Mouse (Mus musculus) stomach, embryonic 14.5 days (tissue): ENCODE data around the gene Tusc2. TPM values are rescaled to one million over a fixed set of nuclear protein-coding genes. Genes with fewer than 3 reads are reported as not detected.

ENCODE experiments used
- ATAC-seq: fragments of 200-750 bp; cut with Nextera tagmentation; 2 replicates; pipeline ENCODE4 v1.8.0; 2017; ENCODE audit warnings: low read depth, moderate TSS enrichment; ENCODE audit not compliant: insufficient number of reproducible peaks, insufficient read depth, low FRiP score
- H3K27ac ChIP-seq: fragments of 300-500 bp; sonication (generic); 2 replicates; pipeline ENCODE4 v1.5.1; 2014; ENCODE audit warnings: mild to moderate bottlenecking, low read length, moderate library complexity, mixed read lengths
- H3K27me3 ChIP-seq: fragments of 300-500 bp; sonication (generic); 2 replicates; pipeline ENCODE4 v1.6.1; 2014; ENCODE audit warnings: low read length, control low read depth, mixed read lengths; ENCODE audit not compliant: control insufficient read depth, insufficient read depth
- H3K36me3 ChIP-seq: fragments of 300-500 bp; sonication (generic); 2 replicates; pipeline ENCODE4 v1.6.1; 2014; ENCODE audit warnings: mild to moderate bottlenecking, control low read depth, low read length, moderate library complexity, mixed read lengths; ENCODE audit not compliant: control insufficient read depth, insufficient read depth
- H3K4me1 ChIP-seq: fragments of 300-500 bp; sonication (generic); 2 replicates; pipeline ENCODE4 v1.6.1; 2014; ENCODE audit warnings: low read length, control low read depth, mixed read lengths; ENCODE audit not compliant: control insufficient read depth, insufficient read depth
- H3K4me2 ChIP-seq: fragments of 300-500 bp; sonication (generic); replicated peaks from 2 replicates; pipeline ENCODE4 v1.6.1; 2014; ENCODE audit warnings: low read depth, low read length, control low read depth
- H3K4me3 ChIP-seq: fragments of 300-500 bp; sonication (generic); 2 replicates; pipeline ENCODE4 v1.5.1; 2014; ENCODE audit warnings: low read depth, low read length, control low read depth
- H3K9ac ChIP-seq: fragments of 300-500 bp; sonication (generic); replicated peaks from 2 replicates; pipeline ENCODE4 v1.6.1; 2014; ENCODE audit warnings: low read depth, mild to moderate bottlenecking, control low read depth, low read length, moderate library complexity, mixed read lengths
- H3K9me3 ChIP-seq: fragments of 300-500 bp; sonication (generic); 2 replicates; pipeline ENCODE4 v1.6.1; 2016; ENCODE audit warnings: low read depth, low read length, control low read depth; ENCODE audit not compliant: control insufficient read depth
- WGBS: fragments of 180-500 bp; shearing (Covaris S2); extraction: QIAGEN DNeasy Blood & Tissue Kit; methylation state at CpG from one replicate; pipeline ENCODE4 v1.1.7; 2014; 5-methylcytosine and 5-hydroxymethylcytosine counted together
- polyA plus RNA-seq: library from polyadenylated mRNA; unstranded; fragments of >200 nt; fragmentation: Nextera tagmentation; extraction: Ambion mirVana; gene quantifications from 2 replicates; pipeline ENCODE4 v1.2.1, GENCODE M21; 2014

The Tusc2 gene
- polyA plus RNA-seq, result 36.2 and 40.3 TPM in 2 replicates

- Histone ChIP-seq H3K9ac (peak within 1 kb of the TSS; percentile 68), H3K36me3 (peaks cover 40% of the 10 kb centered on the region), H3K27me3 (no peaks in the 10 kb centered on the region), H3K9me3 (no peaks in the 10 kb centered on the region), H3K4me3 (peak within 1 kb of the TSS; percentile 83), H3K4me1 (peaks cover 12% of the 10 kb centered on the region), H3K4me2 (peak within 1 kb of the TSS; percentile 83), H3K27ac (peak within 1 kb of the TSS; percentile 63; the same call in 1 of the 2 replicates)
- peak; percentile 95 for ATAC-seq
- under 1% methylated on average over 44 of the region's 46 CpGs for WGBS
These were observed at the start of gene Tusc2 for GRCm38 (mm10) chr9:107563029-107563581. TSS of gene Tusc2 (plus strand) at chr9:107563255.

GRCm38 (mm10) chr9:107514303-107514955 is 48.6 kb upstream of the Tusc2 start:
- no peak overlapping the region for H3K4me2 ChIP-seq
- no peak overlapping the region for H3K4me3 ChIP-seq
- H3K4me1 ChIP-seq, result no peaks in the 10 kb centered on the region
- H3K9me3 ChIP-seq, result no peaks in the 10 kb centered on the region
- no peaks in the 10 kb centered on the region for H3K36me3 ChIP-seq
- H3K27me3 ChIP-seq, result no peaks in the 10 kb centered on the region
- no peak overlapping the region for H3K9ac ChIP-seq
- no peak overlapping the region for H3K27ac ChIP-seq
- ATAC-seq, result 0 out of 2 replicates have a peak, but pooled peaks have one; percentile 16
- 17% methylated on average over 14 of the region's 14 CpGs for WGBS

GRCm38 (mm10) chr9:107520331-107520730 is 42.7 kb upstream of the Tusc2 start:
- Histone ChIP-seq H3K36me3 (no peaks in the 10 kb centered on the region), H3K4me2 (no peak overlapping the region), H3K9me3 (no peaks in the 10 kb centered on the region), H3K27ac (no peak overlapping the region), H3K4me1 (peaks cover 13% of the 10 kb centered on the region), H3K9ac (no peak overlapping the region), H3K27me3 (no peaks in the 10 kb centered on the region), H3K4me3 (no peak overlapping the region)
- whole genome bisulfite sequencing, result 67% methylated on average over 6 of the region's 6 CpGs
- ATAC-seq, result no peak

GRCm38 (mm10) chr9:107521190-107521589 is 41.9 kb upstream of the Tusc2 start:
- WGBS, result 29% methylated on average over 5 of the region's 5 CpGs
- H3K9me3 ChIP-seq, result no peaks in the 10 kb centered on the region

GRCm38 (mm10) chr9:107521711-107522399 is 41.2 kb upstream of the Tusc2 start:
- peak; percentile 69 for ATAC-seq
- H3K9ac ChIP-seq, result 0 out of 2 replicates have a peak overlapping the region, but pooled peaks have one; percentile 6
- 0 out of 2 replicates have a peak overlapping the region, but pooled peaks have one; percentile 5 for H3K4me3 ChIP-seq

More at GRCm38 (mm10) chr9:107521190-107521589, 41.9 kb upstream of the Tusc2 start:
- Histone ChIP-seq H3K4me3 (no peak overlapping the region), H3K9ac (no peak overlapping the region), H3K27me3 (0 out of 2 replicates have a peak, but pooled peaks cover 8% of the 10 kb centered on the region), H3K36me3 (no peaks in the 10 kb centered on the region), H3K27ac (no peak overlapping the region), H3K4me2 (peak overlapping the region; percentile 42; the same call in 1 of the 2 replicates), H3K4me1 (peaks cover 13% of the 10 kb centered on the region)
- ATAC-seq, result peak; percentile 10; the same call in 1 of the 2 replicates

GRCm38 (mm10) chr9:107522400-107522711 is 40.7 kb upstream of the Tusc2 start:
- Histone ChIP-seq H3K9ac (no peak overlapping the region), H3K4me1 (peaks cover 13% of the 10 kb centered on the region), H3K36me3 (no peaks in the 10 kb centered on the region), H3K27ac (peak overlapping the region; percentile 44; the same call in 1 of the 2 replicates), H3K27me3 (0 out of 2 replicates have a peak, but pooled peaks cover 8% of the 10 kb centered on the region), H3K4me2 (peak overlapping the region; percentile 42), H3K9me3 (no peaks in the 10 kb centered on the region), H3K4me3 (no peak overlapping the region)
- ATAC-seq, result no peak
- WGBS, result 29% methylated on average over 2 of the region's 2 CpGs

More at GRCm38 (mm10) chr9:107521711-107522399, 41.2 kb upstream of the Tusc2 start:
- Histone ChIP-seq H3K27ac (peak overlapping the region; percentile 44; the same call in 1 of the 2 replicates), H3K9me3 (no peaks in the 10 kb centered on the region), H3K4me1 (peaks cover 13% of the 10 kb centered on the region), H3K4me2 (peak overlapping the region; percentile 42), H3K36me3 (no peaks in the 10 kb centered on the region), H3K27me3 (0 out of 2 replicates have a peak, but pooled peaks cover 8% of the 10 kb centered on the region)
- 20% methylated on average over 24 of the region's 25 CpGs for WGBS

GRCm38 (mm10) chr9:107526198-107527026 is 36.6 kb upstream of the Tusc2 start:
- Histone ChIP-seq H3K4me3 (peak overlapping the region; percentile 29), H3K9me3 (no peaks in the 10 kb centered on the region), H3K4me2 (peak overlapping the region; percentile 72), H3K4me1 (peaks cover 7% of the 10 kb centered on the region), H3K36me3 (no peaks in the 10 kb centered on the region), H3K27ac (no peak overlapping the region), H3K9ac (no peak overlapping the region), H3K27me3 (0 out of 2 replicates have a peak, but pooled peaks cover 8% of the 10 kb centered on the region)
- peak; percentile 76 for ATAC-seq
- 5% methylated on average over 44 of the region's 44 CpGs for WGBS
